Mouse (Mus musculus): Measurements from ENCODE around the gene Slc24a3. TPM values are rescaled to one million over a fixed set of nuclear protein-coding genes. Genes with fewer than 3 reads are reported as not detected.

Gene Slc24a3
- total RNA-seq, 2 experiments from 2014 or later: 117 to 120 TPM

- DNase-seq (ENCODE audit: low spot score in 2 of 2): no peak
- intact Hi-C loops (cut with DNase I): no loop called here
Measured at GRCm38 (mm10) chr2:145583103-145583502, 415.5 kb downstream of the Slc24a3 start.

DNA sequence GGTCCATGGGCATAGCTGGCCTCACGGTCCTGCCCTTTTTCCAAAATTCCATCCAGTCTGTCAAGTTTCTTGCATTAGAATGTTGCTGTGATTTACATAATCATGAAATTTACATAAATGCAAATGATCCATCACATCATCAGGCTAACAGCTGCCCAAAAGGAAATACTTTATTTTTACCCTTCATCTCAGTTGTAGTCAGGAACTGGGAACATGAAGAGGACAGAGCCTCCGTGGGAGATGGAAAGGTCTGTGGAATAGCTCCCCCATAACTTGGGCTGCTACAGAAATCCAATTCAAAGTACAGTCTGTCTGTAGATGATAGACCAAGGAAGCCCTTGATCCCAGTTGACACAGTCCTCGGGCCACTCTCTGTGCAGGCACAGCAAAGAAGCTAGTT is 417.9 kb downstream of the Slc24a3 start:
- intact Hi-C loops (cut with DNase I): loop anchor here (5.0 kb wide), 2 partner anchors 68 to 948 kb away; no protein-coding TSS in a partner anchor
- no peak for DNase-seq (ENCODE audit: low spot score in 2 of 2)

GRCm38 (mm10) chr2:145588009-145588737 is 420.6 kb downstream of the Slc24a3 start:
- intact Hi-C loops (cut with DNase I): loop anchor here (2.0 to 5.0 kb wide), 4 partner anchors 31 to 951 kb away; no protein-coding TSS in a partner anchor
- peak; percentile 60 to 64 for DNase-seq (ENCODE audit: low spot score in 2 of 2)

DNA sequence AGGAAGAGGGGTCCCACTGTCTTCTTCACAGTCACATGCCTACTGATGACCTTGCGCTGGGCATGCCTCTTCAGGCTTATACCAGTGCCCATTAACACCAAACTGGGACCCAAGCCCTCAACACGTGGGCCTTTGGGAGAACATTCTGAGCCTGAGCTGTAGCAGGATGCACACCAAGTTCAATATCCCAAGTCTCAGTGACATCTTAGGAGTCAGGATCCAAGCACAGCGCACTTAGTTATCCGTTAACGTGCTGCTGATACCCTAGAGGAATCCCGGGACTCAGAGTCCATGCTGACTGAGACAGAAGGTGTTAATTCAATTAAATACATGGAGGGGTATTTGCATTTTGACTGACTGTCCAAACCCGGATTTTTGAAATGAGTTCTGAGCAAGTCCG is 424.3 kb downstream of the Slc24a3 start:
- DNase-seq (ENCODE audit: low spot score in 2 of 2): no peak
- intact Hi-C loops (cut with DNase I): no loop called here

DNA sequence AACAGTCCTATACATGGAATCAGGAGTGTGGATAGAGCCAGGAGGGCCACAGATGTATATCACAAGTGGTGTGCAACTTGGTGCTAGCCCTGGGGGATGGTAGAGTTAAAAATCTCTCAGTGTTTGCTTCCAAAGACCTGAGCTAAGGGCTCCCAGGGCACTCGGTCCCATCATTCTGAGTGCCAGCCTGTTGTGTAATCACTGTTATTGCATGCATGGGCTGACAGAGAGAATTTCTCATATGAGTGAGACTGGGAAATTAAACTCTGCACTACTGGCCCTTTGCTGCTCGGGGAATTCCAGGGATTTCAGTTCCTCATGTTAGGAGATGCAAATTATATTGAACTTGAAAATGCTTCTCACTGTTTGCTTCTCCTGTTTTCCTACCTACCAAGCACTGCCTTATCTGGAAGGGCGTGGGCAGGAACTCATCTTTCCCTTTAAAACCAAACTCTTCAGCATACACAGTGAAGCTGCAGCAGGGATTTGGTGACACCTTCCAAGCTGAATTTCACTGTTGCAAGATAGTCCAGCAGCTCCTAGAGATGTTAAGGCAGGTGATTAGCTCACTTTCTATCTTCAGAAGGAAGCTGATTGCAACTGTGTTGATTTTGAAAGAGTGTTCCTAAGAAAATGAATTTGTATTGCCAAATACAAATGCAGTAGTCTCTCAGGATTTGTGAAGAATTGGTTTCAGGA is 426.2 kb downstream of the Slc24a3 start:
- no peak for DNase-seq (ENCODE audit: low spot score in 2 of 2)
- intact Hi-C loops (cut with DNase I): no loop called here

DNA sequence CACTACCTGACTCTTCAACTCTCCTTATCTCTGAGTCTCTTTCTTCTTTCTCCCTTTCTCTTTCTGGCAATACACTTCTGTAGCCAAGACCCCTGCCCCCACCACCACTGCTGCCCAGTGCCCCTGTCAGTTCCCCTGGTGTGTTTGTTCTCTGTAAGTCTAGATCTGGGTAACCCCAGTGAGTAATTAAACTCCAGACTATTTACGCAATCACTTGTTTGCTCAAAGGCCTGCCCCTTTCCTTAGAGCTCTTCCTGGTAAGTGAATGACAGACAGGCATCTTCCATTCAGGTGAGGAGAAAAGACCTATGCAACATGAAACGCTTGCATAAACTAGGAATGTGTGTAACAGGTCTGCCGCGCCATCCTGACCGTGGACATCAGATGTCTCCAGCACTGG is 430.3 kb downstream of the Slc24a3 start:
- DNase-seq (ENCODE audit: low spot score in 2 of 2): no peak
- intact Hi-C loops (cut with DNase I): no loop called here

GRCm38 (mm10) chr2:145607844-145608243 is 440.3 kb downstream of the Slc24a3 start:
- intact Hi-C loops (cut with DNase I): no loop called here
- DNase-seq (ENCODE audit: low spot score in 2 of 2): no peak

GRCm38 (mm10) chr2:145610796-145611705 is 443.5 kb downstream of the Slc24a3 start:
- peak; percentile 50 to 56 for DNase-seq (ENCODE audit: low spot score in 2 of 2)
- intact Hi-C loops (cut with DNase I): no loop called here

DNA sequence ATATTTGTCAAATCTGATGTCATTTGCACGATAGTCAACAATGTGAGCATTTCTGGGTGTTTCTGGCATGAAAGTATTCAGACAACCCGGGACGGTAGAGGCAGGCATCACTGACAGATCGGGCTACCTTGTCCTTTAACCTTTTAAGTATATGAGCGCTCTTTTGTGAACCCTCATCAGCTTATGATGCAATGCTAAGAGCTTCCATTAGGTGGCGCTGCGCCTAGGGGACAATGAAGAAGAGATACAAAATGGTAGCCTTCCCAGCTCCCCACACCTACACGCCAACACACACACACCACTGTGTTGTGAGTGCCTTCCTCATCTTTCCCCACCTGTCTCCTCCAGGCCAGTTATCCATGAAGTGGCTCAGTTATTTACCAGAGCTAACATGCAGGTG is 445.4 kb downstream of the Slc24a3 start:
- intact Hi-C loops (cut with DNase I): no loop called here
- no peak for DNase-seq (ENCODE audit: low spot score in 2 of 2)

DNA sequence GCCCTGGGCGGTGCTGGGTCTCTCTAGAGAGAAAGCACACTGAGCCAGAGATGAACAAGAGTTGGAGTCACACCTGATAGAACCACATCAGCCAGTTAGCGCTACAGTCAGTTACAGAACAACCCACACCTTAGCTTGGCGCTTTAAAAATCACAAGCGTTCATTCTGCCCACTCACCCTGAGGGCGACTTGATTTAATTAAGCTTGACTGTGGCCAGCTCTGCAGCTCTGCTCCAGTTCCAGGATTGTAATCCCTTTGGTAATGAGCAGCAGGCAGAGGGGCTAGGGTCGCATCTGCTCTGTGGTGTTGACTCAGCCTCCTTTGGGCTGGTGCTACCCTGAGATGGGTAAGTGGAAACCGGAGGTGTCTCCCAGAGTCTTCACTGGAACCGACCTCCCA is 446.2 kb downstream of the Slc24a3 start:
- peak; percentile 15 for DNase-seq (ENCODE audit: low spot score in 2 of 2)
- intact Hi-C loops (cut with DNase I): no loop called here

DNA sequence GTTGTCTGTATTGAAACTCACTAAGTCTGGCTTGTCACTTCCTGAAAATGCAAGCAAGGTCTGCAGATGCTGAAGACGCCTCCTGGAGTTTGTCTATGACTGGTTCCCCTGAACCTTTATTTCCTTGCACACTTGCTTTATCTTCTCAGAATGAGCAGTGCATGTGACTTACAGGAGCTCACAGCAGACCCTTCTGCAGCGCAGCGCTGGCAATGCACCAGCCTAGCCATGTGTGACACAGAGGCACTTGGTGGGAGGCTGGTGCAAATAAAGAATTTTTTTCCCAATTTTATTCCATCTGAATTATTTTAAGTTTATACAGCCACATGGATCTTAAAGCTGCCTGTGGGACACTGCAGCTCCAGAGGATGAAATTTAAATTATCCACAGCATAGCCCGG is 452.1 kb downstream of the Slc24a3 start:
- peak in 1 of 2 experiments; percentile 14 for DNase-seq (ENCODE audit: low spot score in 2 of 2)

DNA sequence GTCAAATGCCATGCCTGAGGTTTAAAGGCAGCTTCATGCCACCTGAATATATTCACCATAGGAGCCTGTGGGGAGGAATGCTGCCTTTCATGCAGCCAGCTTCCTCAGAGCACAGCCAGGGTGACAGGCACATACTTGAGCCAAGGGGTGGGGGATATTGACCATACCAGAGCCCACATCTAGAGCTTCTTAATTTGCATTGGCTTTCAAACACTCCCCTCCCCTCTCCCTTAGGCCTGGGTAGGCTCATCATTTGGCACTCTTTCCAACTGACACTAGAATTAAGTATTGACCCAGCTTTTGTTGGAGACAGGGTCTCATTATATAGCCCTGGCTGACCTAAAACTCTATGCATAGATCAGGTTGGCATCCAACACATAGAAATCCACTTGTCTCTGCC is 453.2 kb downstream of the Slc24a3 start:
- intact Hi-C loops (cut with DNase I): no loop called here
- DNase-seq (ENCODE audit: low spot score in 2 of 2): no peak

More for the DNA sequence above, 452.1 kb downstream of the Slc24a3 start:
- intact Hi-C loops (cut with DNase I): no loop called here

DNA sequence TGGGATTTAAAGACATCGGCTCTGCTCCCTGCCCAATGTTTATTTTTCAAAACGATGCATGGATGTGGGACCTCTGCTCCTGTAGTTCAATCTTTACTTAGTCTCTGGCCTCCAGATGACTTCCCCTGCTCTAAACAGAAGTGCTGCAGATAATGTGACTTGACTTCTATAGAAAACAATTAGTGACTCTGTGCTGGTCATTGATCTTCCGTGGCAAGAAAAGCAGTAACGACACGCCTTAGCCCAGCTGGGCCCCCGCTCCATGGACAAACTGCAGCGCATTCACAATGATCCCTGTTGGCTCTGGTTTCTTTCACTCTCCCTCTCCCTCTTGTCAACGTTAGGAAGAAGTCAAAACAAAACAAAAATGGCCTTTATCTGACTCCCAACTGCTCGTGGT is 453.6 kb downstream of the Slc24a3 start:
- DNase-seq (ENCODE audit: low spot score in 2 of 2): no peak
- intact Hi-C loops (cut with DNase I): no loop called here

- DNase-seq (ENCODE audit: low spot score in 2 of 2): no peak
- intact Hi-C loops (cut with DNase I): no loop called here
Measured at GRCm38 (mm10) chr2:145631123-145631798, 463.7 kb downstream of the Slc24a3 start.

DNA sequence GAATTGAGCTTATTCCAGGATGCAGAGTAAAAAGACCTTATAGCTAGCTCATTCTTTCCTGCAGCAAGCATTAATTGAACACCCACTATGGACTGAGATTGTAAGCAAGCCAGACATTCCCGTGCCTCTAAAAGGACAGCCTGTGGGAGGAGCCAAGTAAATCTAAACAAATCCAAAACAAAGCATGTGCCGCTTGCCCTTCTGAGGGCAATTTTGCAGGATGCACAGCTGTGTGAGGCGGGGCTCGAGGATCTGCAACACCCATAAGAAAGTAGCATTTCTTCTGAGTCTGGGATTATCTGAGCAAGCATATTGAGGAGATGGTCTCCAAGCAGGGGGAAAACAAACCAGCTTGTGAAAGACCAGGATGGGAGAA is 464.2 kb downstream of the Slc24a3 start:
- intact Hi-C loops (cut with DNase I): no loop called here
- no peak for DNase-seq (ENCODE audit: low spot score in 2 of 2)

GRCm38 (mm10) chr2:145633811-145634210 is 466.3 kb downstream of the Slc24a3 start:
- intact Hi-C loops (cut with DNase I): no loop called here
- no peak for DNase-seq (ENCODE audit: low spot score in 2 of 2)

- intact Hi-C loops (cut with DNase I): no loop called here
- no peak for DNase-seq (ENCODE audit: low spot score in 2 of 2)
Measured at GRCm38 (mm10) chr2:145640255-145640984, 472.9 kb downstream of the Slc24a3 start.

GRCm38 (mm10) chr2:145655373-145655960 is 487.9 kb downstream of the Slc24a3 start:
- no peak for DNase-seq (ENCODE audit: low spot score in 2 of 2)
- intact Hi-C loops (cut with DNase I): no loop called here

- DNase-seq (ENCODE audit: low spot score in 2 of 2): no peak
- intact Hi-C loops (cut with DNase I): no loop called here
Measured at GRCm38 (mm10) chr2:145656121-145656520, 488.6 kb downstream of the Slc24a3 start.
